27 mouse cellular contexts compared by ENCODE assay signal in genomic region chr8:96868178-96869080, GRCm38 (mm10).
DNase-seq lines count a peak whose midpoint lies in the region; ATAC-seq and TF ChIP-seq lines count a peak whose summit lies in the region.
"Had no signal": no experiment of that assay in that cellular context is flagged by ENCODE, and none has a peak within 500 bp of the region (broad histone marks: within the 10 kb centered on the region; RNA-seq: fewer than 3 reads in every experiment).

No protein-coding gene starts in this region.

- H3K4me2 ChIP-seq in kidney, embryonic 15.5 days: no peak overlapping the region
- H3K4me2 ChIP-seq in intestine, embryonic 14.5 days (ENCODE audit: low read length): no peak overlapping the region
- no peak overlapping the region for H3K4me2 ChIP-seq in intestine, postnatal 0 days (replicated peaks; ENCODE audit: low read depth)
- H3K4me2 ChIP-seq: embryonic facial prominence, embryonic 12.5 days; embryonic facial prominence, embryonic 15.5 days; heart, embryonic 12.5 days; heart, embryonic 15.5 days; hindbrain, embryonic 13.5 days had no signal

- TF ChIP-seq CTCF in intestine, postnatal 0 days (IDR thresholded peaks at IDR 0.05; ENCODE audit: low read depth): no peak

- no peak overlapping the region for H3K4me3 ChIP-seq in kidney, embryonic 15.5 days (replicated peaks)
- no peak overlapping the region for H3K4me3 ChIP-seq in intestine, embryonic 14.5 days (ENCODE audit: low read depth, low read length)
- H3K4me3 ChIP-seq in intestine, postnatal 0 days (ENCODE audit: low read depth, low read length): no peak overlapping the region
- H3K4me3 ChIP-seq: embryonic facial prominence, embryonic 12.5 days; embryonic facial prominence, embryonic 15.5 days; heart, embryonic 12.5 days; heart, embryonic 15.5 days; hindbrain, embryonic 10.5 days; hindbrain, embryonic 13.5 days had no signal

- no peaks in the 10 kb centered on the region for H3K4me1 ChIP-seq in kidney, embryonic 15.5 days
- no peaks in the 10 kb centered on the region for H3K4me1 ChIP-seq in intestine, embryonic 14.5 days (replicated peaks; ENCODE audit: control insufficient read depth, insufficient read depth, low read length)
- H3K4me1 ChIP-seq in intestine, postnatal 0 days (replicated peaks; ENCODE audit: control insufficient read depth, insufficient read depth, low read length): no peaks in the 10 kb centered on the region
- H3K4me1 ChIP-seq: embryonic facial prominence, embryonic 12.5 days; embryonic facial prominence, embryonic 15.5 days; heart, embryonic 12.5 days; heart, embryonic 15.5 days; hindbrain, embryonic 10.5 days had no signal

- no peaks in the 10 kb centered on the region for H3K27me3 ChIP-seq in kidney, embryonic 15.5 days
- H3K27me3 ChIP-seq in intestine, embryonic 14.5 days (replicated peaks; ENCODE audit: control insufficient read depth, insufficient read depth, low read length): no peaks in the 10 kb centered on the region
- H3K27me3 ChIP-seq in intestine, postnatal 0 days (replicated peaks; ENCODE audit: control insufficient read depth, insufficient read depth, low read length): no peaks in the 10 kb centered on the region
- H3K27me3 ChIP-seq: embryonic facial prominence, embryonic 12.5 days; embryonic facial prominence, embryonic 15.5 days; heart, embryonic 12.5 days; heart, embryonic 15.5 days; hindbrain, embryonic 13.5 days had no signal

- WGBS in kidney, embryonic 15.5 days: 0% methylated on average over 1 of the region's 1 CpGs
- 17% methylated on average over 1 of the region's 1 CpGs for WGBS in intestine, embryonic 14.5 days
- WGBS in intestine, postnatal 0 days: 20% methylated on average over 1 of the region's 1 CpGs

- no peak overlapping the region for H3K27ac ChIP-seq in kidney, embryonic 15.5 days
- no peak overlapping the region for H3K27ac ChIP-seq in intestine, embryonic 14.5 days (ENCODE audit: low read depth)
- no peak overlapping the region for H3K27ac ChIP-seq in intestine, postnatal 0 days (ENCODE audit: low read depth, low read length)
- H3K27ac ChIP-seq: embryonic facial prominence, embryonic 12.5 days; embryonic facial prominence, embryonic 15.5 days; heart, embryonic 15.5 days; hindbrain, embryonic 10.5 days; hindbrain, embryonic 13.5 days had no signal

- no peak overlapping the region for H3K9ac ChIP-seq in kidney, embryonic 15.5 days
- H3K9ac ChIP-seq in intestine, embryonic 14.5 days (ENCODE audit: low read length): no peak overlapping the region
- H3K9ac ChIP-seq in intestine, postnatal 0 days (ENCODE audit: low read depth, low read length): no peak overlapping the region
- H3K9ac ChIP-seq: embryonic facial prominence, embryonic 12.5 days; embryonic facial prominence, embryonic 15.5 days; forebrain, postnatal 0 days; heart, embryonic 12.5 days; heart, embryonic 15.5 days; hindbrain, embryonic 13.5 days had no signal

- no peaks in the 10 kb centered on the region for H3K36me3 ChIP-seq in kidney, embryonic 15.5 days
- no peaks in the 10 kb centered on the region for H3K36me3 ChIP-seq in intestine, embryonic 14.5 days (ENCODE audit: control insufficient read depth, insufficient read depth, low read length)
- no peaks in the 10 kb centered on the region for H3K36me3 ChIP-seq in intestine, postnatal 0 days (ENCODE audit: control insufficient read depth, insufficient read depth)
- H3K36me3 ChIP-seq: embryonic facial prominence, embryonic 12.5 days; embryonic facial prominence, embryonic 15.5 days; heart, embryonic 12.5 days; heart, embryonic 15.5 days; hindbrain, embryonic 10.5 days; hindbrain, embryonic 13.5 days had no signal

- H3K9me3 ChIP-seq in kidney, embryonic 15.5 days (replicated peaks): no peaks in the 10 kb centered on the region
- no peaks in the 10 kb centered on the region for H3K9me3 ChIP-seq in intestine, embryonic 14.5 days (ENCODE audit: control insufficient read depth, low read length)
- no peaks in the 10 kb centered on the region for H3K9me3 ChIP-seq in intestine, postnatal 0 days (ENCODE audit: control insufficient read depth)
- H3K9me3 ChIP-seq: embryonic facial prominence, embryonic 12.5 days; embryonic facial prominence, embryonic 15.5 days; heart, embryonic 12.5 days; heart, embryonic 15.5 days; hindbrain, embryonic 10.5 days; hindbrain, embryonic 13.5 days had no signal

- peak; percentile 54; the same call in 1 of the 2 replicates for ATAC-seq in kidney, embryonic 15.5 days (replicated peaks; ENCODE audit: low FRiP score)
- peak; percentile 82 for ATAC-seq in intestine, embryonic 14.5 days (replicated peaks; ENCODE audit: low FRiP score, low TSS enrichment, low read depth)
- ATAC-seq in intestine, postnatal 0 days: peak; percentile 90
- ATAC-seq: activated CD4-positive, CD25-positive, alpha-beta regulatory T cell, adult 4 months; forebrain, embryonic 14.5 days; forebrain, postnatal 0 days had no signal

- peak; percentile 8 for DNase-seq in embryo, embryonic 10.5 days (ENCODE audit: low spot score)
- DNase-seq in embryo, embryonic 11 days: no peak
- DNase-seq in kidney, postnatal 25 days: no peak
- no peak for DNase-seq in intestine, embryonic 14.5 days (ENCODE audit: low spot score)
- DNase-seq in left cerebral cortex, adult 11 months (ENCODE audit: low spot score): no peak
- no peak for DNase-seq in left cerebral cortex, adult 8-10 months (ENCODE audit: low spot score in 2 of 2)
- DNase-seq: adrenal gland, adult 8-10 months; adrenal gland, postnatal 25 days; cerebellum, adult 11-12 months; cerebellum, adult 8-10 months; cerebellum, postnatal 10 days; cerebellum, postnatal 36 days; forebrain, postnatal 0 days; gastrocnemius, postnatal 25 days; heart, adult 18-20 months; heart, postnatal 10 days; heart, postnatal 36 days had no signal
